Mouse (Mus musculus): ENCODE data around the gene Nolc1.

GRCm38 (mm10) chr19:46041933-46042475 is 33.7 kb upstream of the Nolc1 start:
- TF ChIP-seq POLR2A (IDR thresholded peaks at IDR 0.05; ENCODE audit: extremely low read depth, insufficient read depth, low read length), result no peak
- TF ChIP-seq CTCF (IDR thresholded peaks at IDR 0.05; ENCODE audit: low read depth, low read length), result no peak
